Mouse (Mus musculus): ENCODE results near the gene Bet1l. TPM values are rescaled to one million over a fixed set of nuclear protein-coding genes. Genes with fewer than 3 reads are reported as not detected.
A peak's percentile ranks its signal among the peaks of the same experiment; 100 is the strongest.

Gene Bet1l
- polyA plus RNA-seq, 1 experiment = 49.2 TPM

GRCm38 (mm10) chr7:140880419-140880818 lies 23.0 kb upstream of the Bet1l start:
- peak overlapping the region; percentile 65 for H3K4me3 ChIP-seq (ENCODE audit: insufficient read depth, low read depth, low read length)
- H3K27ac ChIP-seq (replicated peaks; ENCODE audit: low read depth, low read length) = peak overlapping the region; percentile 60; the same call in 1 of the 2 replicates
- H3K4me1 ChIP-seq (ENCODE audit: control insufficient read depth, insufficient read depth, insufficient read length, low read length) = peaks cover 6% of the 10 kb centered on the region; the same call in 1 of the 2 replicates

GRCm38 (mm10) chr7:140879355-140879754 lies 22.0 kb upstream of the Bet1l start:
- Histone ChIP-seq H3K27ac (replicated peaks; ENCODE audit: low read depth, low read length) (no peak overlapping the region), H3K4me3 (ENCODE audit: insufficient read depth, low read depth, low read length) (no peak overlapping the region), H3K4me1 (ENCODE audit: control insufficient read depth, insufficient read depth, insufficient read length, low read length) (peaks cover 6% of the 10 kb centered on the region; the same call in 1 of the 2 replicates)

GRCm38 (mm10) chr7:140877364-140877763 lies 20.0 kb upstream of the Bet1l start:
- Histone ChIP-seq H3K4me3 (ENCODE audit: insufficient read depth, low read depth, low read length) (no peak overlapping the region), H3K27ac (replicated peaks; ENCODE audit: low read depth, low read length) (no peak overlapping the region), H3K4me1 (ENCODE audit: control insufficient read depth, insufficient read depth, insufficient read length, low read length) (peaks cover 3% of the 10 kb centered on the region; the same call in 1 of the 2 replicates)

- Histone ChIP-seq H3K4me1 (ENCODE audit: control insufficient read depth, insufficient read depth, insufficient read length, low read length) (no peaks in the 10 kb centered on the region), H3K27ac (replicated peaks; ENCODE audit: low read depth, low read length) (no peak overlapping the region), H3K4me3 (ENCODE audit: insufficient read depth, low read depth, low read length) (no peak overlapping the region)
Observed at GRCm38 (mm10) chr7:140874224-140874623, 16.8 kb upstream of the Bet1l start.

- H3K4me3 ChIP-seq (ENCODE audit: insufficient read depth, low read depth, low read length) = no peak overlapping the region
- H3K4me1 ChIP-seq (ENCODE audit: control insufficient read depth, insufficient read depth, insufficient read length, low read length) = no peaks in the 10 kb centered on the region
- no peak overlapping the region for H3K27ac ChIP-seq (replicated peaks; ENCODE audit: low read depth, low read length)
Observed at GRCm38 (mm10) chr7:140864761-140865160, 7.4 kb upstream of the Bet1l start.

- peaks cover 7% of the 10 kb centered on the region for H3K4me1 ChIP-seq (ENCODE audit: control insufficient read depth, insufficient read depth, insufficient read length, low read length)
- H3K27ac ChIP-seq (replicated peaks; ENCODE audit: low read depth, low read length) = no peak overlapping the region
- no peak overlapping the region for H3K4me3 ChIP-seq (ENCODE audit: insufficient read depth, low read depth, low read length)
Observed at GRCm38 (mm10) chr7:140860728-140861127, 3.4 kb upstream of the Bet1l start.

- no peak overlapping the region for H3K27ac ChIP-seq (replicated peaks; ENCODE audit: low read depth, low read length)
- peaks cover 10% of the 10 kb centered on the region for H3K4me1 ChIP-seq (ENCODE audit: control insufficient read depth, insufficient read depth, insufficient read length, low read length)
- no peak overlapping the region for H3K4me3 ChIP-seq (ENCODE audit: insufficient read depth, low read depth, low read length)
Observed at GRCm38 (mm10) chr7:140859997-140860396, 2.6 kb upstream of the Bet1l start.

- Histone ChIP-seq H3K27ac (replicated peaks; ENCODE audit: low read depth, low read length) (no peak overlapping the region), H3K4me3 (ENCODE audit: insufficient read depth, low read depth, low read length) (peak overlapping the region; percentile 85; the same call in 1 of the 2 replicates)
Observed at GRCm38 (mm10) chr7:140858746-140859145, 1.4 kb upstream of the Bet1l start.

GRCm38 (mm10) chr7:140856785-140857549 lies 410 bp downstream of the Bet1l start, which contains the start of gene Ric8a:
Gene Ric8a (plus strand): TSS chr7:140856957.
- H3K4me1 ChIP-seq (ENCODE audit: control insufficient read depth, insufficient read depth, insufficient read length, low read length) = peaks cover 20% of the 10 kb centered on the region
- peak within 1 kb of the TSS; percentile 85 for H3K4me3 ChIP-seq (ENCODE audit: insufficient read depth, low read depth, low read length)
- H3K27ac ChIP-seq (replicated peaks; ENCODE audit: low read depth, low read length) = peak within 1 kb of the TSS; percentile 99

More at GRCm38 (mm10) chr7:140858746-140859145, 1.4 kb upstream of the Bet1l start:
- peaks cover 14% of the 10 kb centered on the region for H3K4me1 ChIP-seq (ENCODE audit: control insufficient read depth, insufficient read depth, insufficient read length, low read length)

- Histone ChIP-seq H3K4me1 (ENCODE audit: control insufficient read depth, insufficient read depth, insufficient read length, low read length) (peaks cover 20% of the 10 kb centered on the region), H3K27ac (replicated peaks; ENCODE audit: low read depth, low read length) (peak within 1 kb of the TSS; percentile 99), H3K4me3 (ENCODE audit: insufficient read depth, low read depth, low read length) (peak within 1 kb of the TSS; percentile 85)
Observed at GRCm38 (mm10) chr7:140855860-140856784, 1.3 kb downstream of the Bet1l start, which contains the start of gene Gm45785. Gene Gm45785 (minus strand): TSS chr7:140856331.

- Histone ChIP-seq H3K27ac (replicated peaks; ENCODE audit: low read depth, low read length) (peak overlapping the region; percentile 99), H3K4me1 (ENCODE audit: control insufficient read depth, insufficient read depth, insufficient read length, low read length) (peaks cover 20% of the 10 kb centered on the region), H3K4me3 (ENCODE audit: insufficient read depth, low read depth, low read length) (peak overlapping the region; percentile 85)
Observed at GRCm38 (mm10) chr7:140855181-140855580, 2.2 kb downstream of the Bet1l start.

GRCm38 (mm10) chr7:140854483-140854882 lies 2.9 kb downstream of the Bet1l start:
- peak overlapping the region; percentile 99 for H3K27ac ChIP-seq (replicated peaks; ENCODE audit: low read depth, low read length)
- peak overlapping the region; percentile 85; the same call in 1 of the 2 replicates for H3K4me3 ChIP-seq (ENCODE audit: insufficient read depth, low read depth, low read length)

GRCm38 (mm10) chr7:140853386-140853785 lies 4.0 kb downstream of the Bet1l start:
- peaks cover 17% of the 10 kb centered on the region for H3K4me1 ChIP-seq (ENCODE audit: control insufficient read depth, insufficient read depth, insufficient read length, low read length)
- H3K4me3 ChIP-seq (ENCODE audit: insufficient read depth, low read depth, low read length) = peak overlapping the region; percentile 0; the same call in 1 of the 2 replicates
- H3K27ac ChIP-seq (replicated peaks; ENCODE audit: low read depth, low read length) = peak overlapping the region; percentile 99

More at GRCm38 (mm10) chr7:140854483-140854882, 2.9 kb downstream of the Bet1l start:
- H3K4me1 ChIP-seq (ENCODE audit: control insufficient read depth, insufficient read depth, insufficient read length, low read length) = peaks cover 20% of the 10 kb centered on the region

- Histone ChIP-seq H3K4me1 (ENCODE audit: control insufficient read depth, insufficient read depth, insufficient read length, low read length) (peaks cover 13% of the 10 kb centered on the region), H3K4me3 (ENCODE audit: insufficient read depth, low read depth, low read length) (no peak overlapping the region), H3K27ac (replicated peaks; ENCODE audit: low read depth, low read length) (peak overlapping the region; percentile 84)
Observed at GRCm38 (mm10) chr7:140851916-140852315, 5.5 kb downstream of the Bet1l start.

- H3K4me3 ChIP-seq (ENCODE audit: insufficient read depth, low read depth, low read length) = no peak overlapping the region
- H3K27ac ChIP-seq (replicated peaks; ENCODE audit: low read depth, low read length) = no peak overlapping the region
- H3K4me1 ChIP-seq (ENCODE audit: control insufficient read depth, insufficient read depth, insufficient read length, low read length) = peaks cover 4% of the 10 kb centered on the region
Observed at GRCm38 (mm10) chr7:140848591-140848990, 8.8 kb downstream of the Bet1l start.

All from brown adipose tissue, adult 24 weeks (tissue).